Mouse (Mus musculus): ENCODE measurements around the gene Psmc3.

Gene Psmc3

GRCm38 (mm10) chr2:91053181-91053933 lies 452 bp upstream of the Psmc3 start:
- no peak for DNase-seq (ENCODE audit: low spot score in 2 of 2)

- DNase-seq (ENCODE audit: low spot score in 2 of 2) = no peak
Measured at GRCm38 (mm10) chr2:91058435-91058834, 4.6 kb downstream of the Psmc3 start.

GRCm38 (mm10) chr2:91059376-91059775 lies 5.6 kb downstream of the Psmc3 start:
- DNase-seq (ENCODE audit: low spot score in 2 of 2) = no peak

- DNase-seq (ENCODE audit: low spot score in 2 of 2) = peak in 1 of 2 experiments; percentile 31
Measured at GRCm38 (mm10) chr2:91060544-91061355, 6.9 kb downstream of the Psmc3 start.

- no peak for DNase-seq (ENCODE audit: low spot score in 2 of 2)
Measured at GRCm38 (mm10) chr2:91061849-91062481, 8.2 kb downstream of the Psmc3 start.

- DNase-seq (ENCODE audit: low spot score in 2 of 2) = no peak
Measured at GRCm38 (mm10) chr2:91062779-91063606, 9.2 kb downstream of the Psmc3 start.

- DNase-seq (ENCODE audit: low spot score in 2 of 2) = no peak
Measured at GRCm38 (mm10) chr2:91064211-91064610, 10.4 kb downstream of the Psmc3 start.

GRCm38 (mm10) chr2:91065544-91065943 lies 11.7 kb downstream of the Psmc3 start:
- DNase-seq (ENCODE audit: low spot score in 2 of 2) = peak in 1 of 2 experiments; percentile 64

- no peak for DNase-seq (ENCODE audit: low spot score in 2 of 2)
Measured at GRCm38 (mm10) chr2:91066455-91066854, 12.6 kb downstream of the Psmc3 start.

GRCm38 (mm10) chr2:91068162-91068871 lies 14.5 kb downstream of the Psmc3 start:
- no peak for DNase-seq (ENCODE audit: low spot score in 2 of 2)

DNA sequence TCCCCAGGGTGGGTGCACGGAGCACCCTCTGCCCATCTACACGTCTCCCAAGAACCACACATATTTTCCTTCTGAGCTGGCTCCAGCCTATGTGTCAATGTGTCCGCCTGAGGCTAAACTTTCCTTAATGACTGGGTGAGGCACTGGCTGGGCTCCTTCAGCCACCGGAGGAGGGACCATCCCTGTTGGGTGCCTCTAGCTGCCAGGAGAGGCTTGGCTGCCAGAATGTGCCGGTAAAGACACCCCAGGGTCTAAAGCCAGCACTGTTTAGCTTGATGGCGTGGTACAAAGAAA lies 15.0 kb downstream of the Psmc3 start:
- no peak for DNase-seq (ENCODE audit: low spot score in 2 of 2)

DNA sequence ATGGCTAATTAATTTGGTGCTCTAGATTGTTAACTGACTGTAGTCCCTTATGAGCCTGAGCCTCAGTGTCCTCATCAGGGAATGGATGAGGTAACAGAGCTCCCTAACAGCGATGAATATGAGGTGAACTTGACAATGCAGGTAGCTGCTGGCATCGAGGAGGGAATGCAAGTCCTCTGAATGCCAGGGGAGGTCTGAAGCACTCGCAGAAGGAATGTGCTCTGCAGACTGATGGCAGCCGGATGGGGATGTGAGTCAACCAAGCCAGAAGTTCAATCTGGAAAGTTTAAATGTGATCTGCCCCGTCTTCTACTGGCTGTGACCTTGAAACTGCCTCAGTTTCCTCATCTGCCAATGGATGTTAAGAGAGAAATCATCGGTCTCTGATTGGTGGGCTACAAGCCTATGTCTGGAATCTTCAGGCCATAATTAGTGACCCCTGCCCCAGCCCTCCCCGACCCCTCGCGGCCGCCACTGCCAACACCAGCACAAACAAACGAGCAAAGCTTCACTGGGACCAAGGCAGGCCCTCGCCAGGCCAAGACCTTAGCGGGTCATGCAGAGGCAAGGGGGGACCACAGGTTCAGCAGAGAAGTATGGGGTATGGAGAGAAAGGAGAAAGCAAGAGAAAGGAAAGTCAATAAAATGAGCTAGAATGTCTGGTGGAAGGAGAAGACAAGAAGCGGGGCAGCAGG lies 15.6 kb downstream of the Psmc3 start:
- DNase-seq (ENCODE audit: low spot score in 2 of 2) = no peak

GRCm38 (mm10) chr2:91070076-91070800 lies 16.4 kb downstream of the Psmc3 start, which contains the start of gene Slc39a13:
TSS of gene Slc39a13 (minus strand) at chr2:91070417.
- DNase-seq (ENCODE audit: low spot score in 2 of 2) = peak; percentile 97

DNA sequence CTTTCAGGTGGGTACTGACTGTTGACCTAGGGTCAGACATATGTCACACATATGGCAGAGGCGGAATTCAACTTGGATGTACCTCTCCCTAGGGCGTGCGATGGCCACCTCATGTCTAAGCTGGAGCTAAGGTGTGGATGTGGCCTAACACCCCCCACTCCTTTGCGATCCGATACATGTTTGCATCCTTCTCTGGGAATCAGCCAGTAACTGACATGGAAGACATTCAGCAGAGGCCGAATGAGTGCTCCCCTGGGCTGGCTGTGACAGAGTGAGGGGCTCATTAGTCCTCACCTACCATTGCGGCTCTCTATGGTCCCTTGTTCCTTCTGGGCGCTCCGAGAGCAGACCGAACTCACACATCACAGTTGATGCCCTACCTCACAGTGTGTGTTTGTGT lies 17.2 kb downstream of the Psmc3 start:
- no peak for DNase-seq (ENCODE audit: low spot score in 2 of 2)

DNA sequence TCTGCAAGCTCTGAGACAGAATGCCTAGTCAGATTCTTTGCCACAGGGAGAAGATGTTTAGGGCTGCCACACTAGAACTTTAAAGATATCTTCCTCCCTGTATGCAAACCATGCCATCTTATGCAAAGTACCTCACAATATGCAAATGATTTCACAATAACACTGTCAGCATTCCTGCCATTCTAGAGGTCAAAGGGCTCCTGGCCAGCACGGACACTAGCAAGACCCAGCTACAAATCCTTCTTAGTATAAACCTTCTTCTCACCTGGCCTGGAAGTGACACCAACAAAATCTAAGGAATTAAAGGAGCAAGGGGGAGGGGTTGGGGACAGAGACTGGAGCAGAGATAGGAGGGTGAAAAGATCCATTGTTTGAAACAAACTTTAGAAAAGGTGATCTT lies 18.3 kb downstream of the Psmc3 start:
- DNase-seq (ENCODE audit: low spot score in 2 of 2) = no peak

DNA sequence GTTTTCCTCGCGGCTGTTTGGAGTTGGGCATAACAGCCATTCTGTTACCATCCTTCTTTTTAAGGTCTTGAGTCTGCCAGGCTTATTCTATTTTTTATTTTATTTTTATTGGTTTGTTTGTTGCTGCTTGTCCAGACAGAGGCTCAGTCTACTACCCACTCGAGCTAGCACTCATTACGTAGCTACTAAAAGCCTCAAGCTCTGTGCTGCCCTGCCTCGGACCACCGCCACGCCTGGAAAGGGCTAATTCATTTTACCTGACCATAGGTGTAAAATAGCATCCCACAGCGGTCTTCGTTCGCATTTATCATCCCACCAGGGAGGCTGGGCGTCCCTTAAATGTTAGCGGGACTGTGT lies 24.1 kb downstream of the Psmc3 start:
- DNase-seq (ENCODE audit: low spot score in 2 of 2) = no peak

- DNase-seq (ENCODE audit: low spot score in 2 of 2) = peak in 1 of 2 experiments; percentile 23
Measured at GRCm38 (mm10) chr2:91078314-91079025, 24.7 kb downstream of the Psmc3 start.

GRCm38 (mm10) chr2:91079026-91079384 lies 25.2 kb downstream of the Psmc3 start:
- no peak for DNase-seq (ENCODE audit: low spot score in 2 of 2)

DNA sequence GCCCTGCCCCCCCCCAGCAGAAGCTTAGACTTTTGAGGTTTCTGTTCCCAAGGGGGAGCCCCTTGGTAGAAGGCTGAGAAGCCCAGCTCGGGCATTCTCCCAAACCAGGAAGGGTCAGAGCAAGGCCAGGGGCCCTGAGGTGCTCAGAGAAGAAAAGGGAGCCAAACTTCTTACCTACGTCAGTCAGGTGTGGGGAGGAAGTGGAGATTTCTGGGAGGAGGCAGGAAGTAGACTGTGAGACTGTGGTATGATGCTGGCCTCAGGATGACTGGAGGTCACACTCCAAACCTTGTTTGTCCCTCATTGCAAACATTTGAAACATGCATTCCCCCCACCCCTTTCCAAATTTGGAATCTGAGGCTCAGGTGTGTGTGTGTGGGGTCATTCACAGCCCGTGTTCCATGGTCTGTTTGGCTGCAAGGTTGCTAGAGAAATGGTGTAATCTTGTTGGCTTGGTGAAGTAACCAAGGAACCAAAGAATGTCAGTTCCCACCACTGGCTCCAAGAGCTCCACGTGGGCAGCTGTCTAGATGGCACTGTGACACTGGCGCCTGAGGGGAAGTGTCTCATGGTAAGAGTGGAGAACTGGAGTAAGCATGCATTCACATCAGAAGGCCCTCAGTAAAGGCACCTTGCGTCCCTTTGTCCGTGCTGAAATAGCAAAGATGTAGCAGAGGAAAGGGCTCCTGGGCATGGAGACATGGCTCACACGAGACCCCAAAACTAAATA lies 27.1 kb downstream of the Psmc3 start:
- DNase-seq (ENCODE audit: low spot score in 2 of 2) = no peak

Measured in cerebellum, postnatal 4 days (tissue).